Mouse (Mus musculus): ENCODE measurements at regions not wholly inside any gene's neighbourhood (a gene's known extent, or its start where the extent isn't known, plus 50 kb on each side); places are given as distances from the start of the nearest gene placed in this dataset.

DNA sequence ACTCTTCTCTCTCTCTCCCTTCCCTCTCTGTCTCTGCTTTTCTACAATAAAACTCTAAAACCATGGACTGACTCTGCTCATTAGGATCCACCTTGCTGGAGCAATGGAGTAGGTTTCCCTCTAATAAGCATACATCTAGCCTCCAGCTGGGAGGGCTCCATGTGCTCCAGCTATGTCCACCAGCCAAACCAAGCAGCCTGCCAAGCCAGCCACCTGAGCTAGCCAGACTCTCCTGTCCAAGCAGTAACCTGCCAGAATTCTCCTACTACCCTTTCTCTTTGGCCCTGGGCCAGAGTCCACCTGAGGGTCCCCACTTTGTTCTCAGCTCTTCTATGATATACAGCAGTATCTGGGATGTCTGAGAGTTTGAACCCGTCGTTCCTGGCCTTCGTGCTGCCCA is 216.2 kb upstream of the Syt1 start:
- TF ChIP-seq POLR2A (IDR thresholded peaks at IDR 0.05; ENCODE audit: borderline replicate concordance, extremely low read depth, insufficient read depth, insufficient read length, poor library complexity, severe bottlenecking) (no peak), CTCF (IDR thresholded peaks at IDR 0.05; ENCODE audit: borderline replicate concordance, extremely low read depth, insufficient read depth, insufficient read length) (no peak)
